8 mouse cellular contexts compared by ENCODE assay signal in genomic region chr3:103791230-103792110, GRCm38 (mm10). TPM values are rescaled to one million over a fixed set of nuclear protein-coding genes. Genes with fewer than 3 reads are reported as not detected.
A peak's percentile ranks its signal among the peaks of the same experiment; 100 is the strongest.
DNase-seq lines count a peak whose midpoint lies in the region; ATAC-seq and TF ChIP-seq lines count a peak whose summit lies in the region.

Gene Hipk1, minus strand, starts transcription at chr3:103791563.

- peak within 1 kb of the TSS; percentile 66 for H3K4me2 ChIP-seq in embryonic facial prominence, embryonic 15.5 days (replicated peaks)
- peak within 1 kb of the TSS; percentile 75 for H3K4me2 ChIP-seq in kidney, embryonic 15.5 days

- no peaks in the 10 kb centered on the region for H3K36me3 ChIP-seq in embryonic facial prominence, embryonic 15.5 days
- H3K36me3 ChIP-seq in heart, embryonic 10.5 days: no peaks in the 10 kb centered on the region
- no peaks in the 10 kb centered on the region for H3K36me3 ChIP-seq in kidney, embryonic 15.5 days

- H3K4me1 ChIP-seq in bone marrow, adult 2 months (ENCODE audit: control insufficient read depth, insufficient read depth, low read length): peaks cover 6% of the 10 kb centered on the region; the same call in 1 of the 2 replicates
- peaks cover 22% of the 10 kb centered on the region for H3K4me1 ChIP-seq in embryonic facial prominence, embryonic 15.5 days
- H3K4me1 ChIP-seq in heart, embryonic 10.5 days: peaks cover 8% of the 10 kb centered on the region
- peaks cover 28% of the 10 kb centered on the region for H3K4me1 ChIP-seq in kidney, embryonic 15.5 days

- peak within 1 kb of the TSS; percentile 98 for H3K27ac ChIP-seq in bone marrow, adult 2 months (ENCODE audit: control insufficient read depth, insufficient read depth, low read depth, low read length, poor library complexity)
- peak within 1 kb of the TSS; percentile 87 for H3K27ac ChIP-seq in embryonic facial prominence, embryonic 15.5 days (replicated peaks)
- H3K27ac ChIP-seq in heart, embryonic 10.5 days: peak within 1 kb of the TSS; percentile 99
- peak within 1 kb of the TSS; percentile 91 for H3K27ac ChIP-seq in kidney, embryonic 15.5 days

- DNase-seq in 416B (ENCODE audit: low read depth) (peak; percentile 88), liver (peak; percentile 96)
- DNase-seq in heart, embryonic 10.5 days (ENCODE audit: low spot score): peak; percentile 97
- DNase-seq in spleen, postnatal 4 days (ENCODE audit: low spot score in 2 of 2): peak; percentile 94 to 97

- WGBS in bone marrow, adult 2 months: 10% methylated on average over 49 of the region's 49 CpGs
- 9% methylated on average over 47 of the region's 49 CpGs for WGBS in embryonic facial prominence, embryonic 15.5 days
- 10% methylated on average over 49 of the region's 49 CpGs for WGBS in heart, embryonic 10.5 days
- 9% methylated on average over 49 of the region's 49 CpGs for WGBS in kidney, embryonic 15.5 days

- peak; percentile 96 for ATAC-seq in embryonic facial prominence, embryonic 15.5 days (ENCODE audit: insufficient number of reproducible peaks, low FRiP score, low TSS enrichment, low read depth)
- ATAC-seq in kidney, embryonic 15.5 days (replicated peaks; ENCODE audit: low FRiP score): peak; percentile 97
- ATAC-seq in monocyte, adult 5-6 weeks (replicated peaks; ENCODE audit: insufficient number of reproducible peaks, low FRiP score, low TSS enrichment, poor library complexity, severe bottlenecking): peak; percentile 97

- TF ChIP-seq CTCF in bone marrow, adult 2 months (IDR thresholded peaks at IDR 0.05; ENCODE audit: control insufficient read depth, insufficient read depth, low read length): no peak

- peak; percentile 96 for TF ChIP-seq POLR2A in bone marrow, adult 2 months (IDR thresholded peaks at IDR 0.05; ENCODE audit: borderline replicate concordance, control insufficient read depth, low read depth, low read length)

- no peaks in the 10 kb centered on the region for H3K27me3 ChIP-seq in embryonic facial prominence, embryonic 15.5 days
- H3K27me3 ChIP-seq in heart, embryonic 10.5 days (ENCODE audit: insufficient read depth, poor library complexity, severe bottlenecking): no peaks in the 10 kb centered on the region
- H3K27me3 ChIP-seq in kidney, embryonic 15.5 days: peaks cover 15% of the 10 kb centered on the region; the same call in 1 of the 2 replicates

- H3K4me3 ChIP-seq in bone marrow, adult 2 months (replicated peaks; ENCODE audit: control insufficient read depth, low read depth, low read length): peak within 1 kb of the TSS; percentile 100
- H3K4me3 ChIP-seq in embryonic facial prominence, embryonic 15.5 days (replicated peaks): peak within 1 kb of the TSS; percentile 90
- H3K4me3 ChIP-seq in heart, embryonic 10.5 days: peak within 1 kb of the TSS; percentile 99
- peak within 1 kb of the TSS; percentile 96 for H3K4me3 ChIP-seq in kidney, embryonic 15.5 days (replicated peaks)

- peak within 1 kb of the TSS; percentile 75 for H3K9ac ChIP-seq in embryonic facial prominence, embryonic 15.5 days
- H3K9ac ChIP-seq in kidney, embryonic 15.5 days: peak within 1 kb of the TSS; percentile 94

- H3K9me3 ChIP-seq in embryonic facial prominence, embryonic 15.5 days (replicated peaks): no peaks in the 10 kb centered on the region
- H3K9me3 ChIP-seq in heart, embryonic 10.5 days: no peaks in the 10 kb centered on the region
- no peaks in the 10 kb centered on the region for H3K9me3 ChIP-seq in kidney, embryonic 15.5 days (replicated peaks)

RNA-seq across cellular contexts. Expression of gene Hipk1, which starts in this region (rescaled TPM):
- 50.9 and 80.9 TPM in 2 replicates for polyA plus RNA-seq in bone marrow, adult 2 months (2011; ENCODE audit: insufficient read depth, insufficient read length, low replicate concordance, missing spikeins)
- polyA plus RNA-seq in embryonic facial prominence, embryonic 15.5 days (2015; fragmentation: Nextera tagmentation; extraction: Ambion mirVana): 12.4 TPM in 2 replicates
- 8.2 and 9.5 TPM in 2 replicates for polyA plus RNA-seq in heart, embryonic 10.5 days (2016; fragmentation: Nextera tagmentation; extraction: Ambion mirVana)
- 10.6 and 11.0 TPM in 2 replicates for polyA plus RNA-seq in kidney, embryonic 15.5 days (2015; fragmentation: Nextera tagmentation; extraction: Ambion mirVana)
- total RNA-seq in monocyte, adult 5-6 weeks (2017): 97.7 to 153 TPM (median 113 TPM) in 3 replicates

Comparison
In these comparisons a context has a peak if more than half of its experiments do, and no peak if none do; other contexts are left out.
1. Peak in every context shown above with its lines: DNase-seq, ATAC-seq, H3K4me3 ChIP-seq and H3K27ac ChIP-seq.